Mouse (Mus musculus): ENCODE results near the gene Ptprt. TPM values are rescaled to one million over a fixed set of nuclear protein-coding genes. Genes with fewer than 3 reads are reported as not detected.

The Ptprt gene
- polyA plus RNA-seq, 1 experiment from 2014 or later = 2.4 TPM

DNA sequence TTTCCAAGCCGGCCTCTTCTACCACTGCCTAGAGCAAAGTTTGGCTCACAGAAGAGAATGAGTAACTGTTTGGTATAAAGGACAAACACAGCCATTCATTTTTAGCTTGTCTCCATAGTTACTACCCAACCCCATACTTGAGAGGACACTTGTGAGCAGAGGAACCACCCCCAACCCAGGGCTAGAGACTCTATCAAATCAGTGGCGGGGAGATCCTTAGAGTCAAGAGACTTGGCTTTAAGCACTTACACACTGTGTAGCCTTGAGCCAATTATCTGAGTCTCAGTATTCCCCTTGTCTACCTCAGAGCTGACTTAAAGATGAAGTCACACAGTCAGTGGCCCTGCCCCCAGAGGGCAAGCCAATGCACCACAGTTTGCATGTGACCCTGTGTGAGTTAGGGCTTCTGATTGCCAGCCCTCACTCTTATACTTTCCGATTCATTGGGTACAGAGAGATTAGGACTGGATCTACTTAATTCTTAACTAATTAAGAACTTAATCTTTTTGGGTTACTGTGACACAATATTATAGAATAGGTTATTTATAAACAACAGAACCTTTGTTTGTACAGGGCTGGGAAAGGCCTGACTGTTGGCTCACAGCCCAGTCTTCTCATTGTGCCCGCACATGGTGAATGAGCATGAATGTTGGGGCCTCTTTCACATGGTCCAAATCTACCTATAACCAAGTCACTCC lies 529.2 kb downstream of the Ptprt start:
- ATAC-seq (ENCODE audit: insufficient number of reproducible peaks, low FRiP score, low TSS enrichment, low read depth) = no peak

DNA sequence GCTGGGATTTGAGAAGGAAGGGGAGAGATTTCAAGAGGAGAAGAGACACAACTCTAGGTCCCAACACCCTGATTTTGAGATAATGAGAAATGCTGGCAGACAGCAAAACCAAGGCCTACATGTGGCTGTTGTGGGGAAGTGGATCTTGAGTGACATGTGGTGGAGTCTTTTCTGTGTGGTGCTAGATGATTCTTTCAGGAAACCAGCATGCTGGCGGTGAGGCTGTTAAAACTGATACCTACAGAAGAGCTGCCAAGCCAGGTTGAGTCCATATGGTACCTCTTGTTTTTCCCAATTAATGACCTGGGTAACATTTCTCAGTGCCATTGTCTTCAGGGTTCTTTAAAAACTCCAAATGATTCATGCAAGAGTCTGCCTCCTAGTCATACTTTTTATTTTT lies 531.1 kb downstream of the Ptprt start:
- DNase-seq (ENCODE audit: low spot score) (no peak), ATAC-seq (ENCODE audit: insufficient number of reproducible peaks, low FRiP score, low TSS enrichment, low read depth) (no peak)
- no peak overlapping the region for H3K4me3 ChIP-seq (ENCODE audit: low read depth, low read length)
- no peaks in the 10 kb centered on the region for H3K4me1 ChIP-seq (ENCODE audit: control insufficient read depth, insufficient read depth, low read length)
- no peaks in the 10 kb centered on the region for H3K9me3 ChIP-seq (ENCODE audit: control insufficient read depth, low read length)
- H3K36me3 ChIP-seq (ENCODE audit: control insufficient read depth, insufficient read depth, low read length) = no peaks in the 10 kb centered on the region
- H3K27ac ChIP-seq (replicated peaks; ENCODE audit: low read depth, low read length) = no peak overlapping the region
- H3K4me2 ChIP-seq (ENCODE audit: low read depth, severe bottlenecking) = no peak overlapping the region
- H3K9ac ChIP-seq (ENCODE audit: low read length) = no peak overlapping the region
- no peaks in the 10 kb centered on the region for H3K27me3 ChIP-seq (ENCODE audit: control insufficient read depth, insufficient read depth, low read length)
- WGBS = 100% methylated on average over 1 of the region's 1 CpGs

More for the DNA sequence above, 529.2 kb downstream of the Ptprt start:
- Histone ChIP-seq H3K36me3 (ENCODE audit: control insufficient read depth, insufficient read depth, low read length) (no peaks in the 10 kb centered on the region), H3K4me1 (ENCODE audit: control insufficient read depth, insufficient read depth, low read length) (no peaks in the 10 kb centered on the region), H3K9me3 (ENCODE audit: control insufficient read depth, low read length) (no peaks in the 10 kb centered on the region), H3K4me2 (ENCODE audit: low read depth, severe bottlenecking) (no peak overlapping the region), H3K27me3 (ENCODE audit: control insufficient read depth, insufficient read depth, low read length) (no peaks in the 10 kb centered on the region), H3K9ac (ENCODE audit: low read length) (no peak overlapping the region), H3K27ac (replicated peaks; ENCODE audit: low read depth, low read length) (no peak overlapping the region), H3K4me3 (ENCODE audit: low read depth, low read length) (no peak overlapping the region)
- DNase-seq (ENCODE audit: low spot score) = no peak
- WGBS = 90% methylated on average over 4 of the region's 4 CpGs

DNA sequence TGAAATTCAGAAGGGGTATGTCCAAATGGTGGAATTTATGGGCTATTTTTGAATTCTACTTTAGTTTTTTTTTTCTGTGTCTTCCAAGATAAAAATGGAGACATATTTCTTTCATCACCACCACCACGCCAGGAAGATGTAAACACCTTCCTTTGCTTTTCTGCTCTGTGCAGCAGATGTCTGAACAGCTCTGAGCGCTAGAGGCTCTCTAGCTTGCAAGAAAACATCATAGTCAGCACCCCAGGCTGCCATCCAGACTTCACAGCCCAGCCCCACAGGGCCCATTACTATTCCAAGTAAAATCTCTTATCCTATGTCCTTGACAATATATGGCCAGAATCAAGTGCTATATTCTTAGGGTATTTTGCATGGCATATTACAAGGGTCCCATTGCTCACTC lies 542.9 kb downstream of the Ptprt start:
- 81% methylated on average over 2 of the region's 2 CpGs for WGBS
- Histone ChIP-seq H3K4me3 (ENCODE audit: low read depth, low read length) (no peak overlapping the region), H3K4me2 (ENCODE audit: low read depth, severe bottlenecking) (no peak overlapping the region), H3K4me1 (ENCODE audit: control insufficient read depth, insufficient read depth, low read length) (no peaks in the 10 kb centered on the region), H3K9ac (ENCODE audit: low read length) (no peak overlapping the region), H3K27ac (replicated peaks; ENCODE audit: low read depth, low read length) (no peak overlapping the region), H3K9me3 (ENCODE audit: control insufficient read depth, low read length) (no peaks in the 10 kb centered on the region), H3K27me3 (ENCODE audit: control insufficient read depth, insufficient read depth, low read length) (no peaks in the 10 kb centered on the region), H3K36me3 (ENCODE audit: control insufficient read depth, insufficient read depth, low read length) (no peaks in the 10 kb centered on the region)
- DNase-seq (ENCODE audit: low spot score) (no peak), ATAC-seq (ENCODE audit: insufficient number of reproducible peaks, low FRiP score, low TSS enrichment, low read depth) (no peak)

DNA sequence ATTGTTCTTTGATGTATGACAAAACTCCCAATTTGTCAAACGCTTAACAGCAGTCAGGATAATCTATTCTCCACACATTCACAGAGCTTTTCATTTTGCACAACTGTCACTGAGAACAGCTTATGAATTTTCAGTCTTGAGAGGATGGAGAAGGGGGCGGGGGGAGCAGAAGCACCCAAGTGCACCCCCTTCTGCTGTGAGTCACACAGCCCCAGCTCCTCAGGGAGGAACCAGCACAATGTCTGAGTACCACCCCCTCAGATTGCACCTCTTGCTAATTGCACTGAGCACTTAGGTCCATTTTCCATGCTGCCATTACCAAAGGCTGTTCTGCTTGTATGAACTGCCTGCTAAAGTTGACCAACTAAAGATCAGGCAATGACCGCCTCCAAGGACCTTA lies 578.6 kb downstream of the Ptprt start:
- WGBS = 89% methylated on average over 3 of the region's 3 CpGs
- Histone ChIP-seq H3K4me3 (ENCODE audit: low read depth, low read length) (no peak overlapping the region), H3K27ac (replicated peaks; ENCODE audit: low read depth, low read length) (no peak overlapping the region), H3K9ac (ENCODE audit: low read length) (no peak overlapping the region), H3K4me2 (ENCODE audit: low read depth, severe bottlenecking) (no peak overlapping the region), H3K9me3 (ENCODE audit: control insufficient read depth, low read length) (no peaks in the 10 kb centered on the region), H3K36me3 (ENCODE audit: control insufficient read depth, insufficient read depth, low read length) (no peaks in the 10 kb centered on the region), H3K4me1 (ENCODE audit: control insufficient read depth, insufficient read depth, low read length) (no peaks in the 10 kb centered on the region), H3K27me3 (ENCODE audit: control insufficient read depth, insufficient read depth, low read length) (no peaks in the 10 kb centered on the region)
- no peak for ATAC-seq (ENCODE audit: insufficient number of reproducible peaks, low FRiP score, low TSS enrichment, low read depth)
- DNase-seq (ENCODE audit: low spot score) = no peak

DNA sequence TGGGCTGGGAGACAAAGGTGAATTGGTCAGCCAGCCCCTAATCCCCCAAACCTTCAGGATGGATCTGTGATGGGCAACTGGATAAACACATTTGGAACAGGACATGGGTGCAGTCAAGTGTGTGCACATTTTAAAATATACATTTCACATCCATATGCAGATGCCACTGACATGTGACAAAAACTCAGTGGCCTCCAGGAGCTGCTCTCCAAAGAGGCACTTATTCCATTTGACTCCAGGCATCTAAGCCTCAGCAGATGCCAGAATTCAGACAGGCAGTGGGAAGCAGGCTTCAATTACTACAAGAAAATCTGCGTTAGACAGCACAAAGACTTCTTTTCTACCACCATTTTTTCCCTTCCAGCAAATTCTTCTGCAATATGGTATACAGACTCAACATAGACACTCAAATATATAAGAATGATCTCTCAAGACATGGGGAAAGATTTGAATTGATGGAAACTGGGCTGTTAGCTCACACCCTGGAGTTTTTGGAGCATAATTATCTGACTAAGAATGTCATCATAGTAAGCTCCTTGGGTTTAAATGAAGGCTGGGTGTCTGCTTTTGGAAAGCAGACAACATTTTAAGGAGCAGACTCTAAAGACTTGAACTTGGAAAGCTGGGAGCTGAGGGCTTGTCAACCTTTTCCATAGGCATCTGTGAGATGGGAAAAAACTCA lies 580.1 kb downstream of the Ptprt start:
- WGBS = 86% methylated on average over 1 of the region's 1 CpGs

DNA sequence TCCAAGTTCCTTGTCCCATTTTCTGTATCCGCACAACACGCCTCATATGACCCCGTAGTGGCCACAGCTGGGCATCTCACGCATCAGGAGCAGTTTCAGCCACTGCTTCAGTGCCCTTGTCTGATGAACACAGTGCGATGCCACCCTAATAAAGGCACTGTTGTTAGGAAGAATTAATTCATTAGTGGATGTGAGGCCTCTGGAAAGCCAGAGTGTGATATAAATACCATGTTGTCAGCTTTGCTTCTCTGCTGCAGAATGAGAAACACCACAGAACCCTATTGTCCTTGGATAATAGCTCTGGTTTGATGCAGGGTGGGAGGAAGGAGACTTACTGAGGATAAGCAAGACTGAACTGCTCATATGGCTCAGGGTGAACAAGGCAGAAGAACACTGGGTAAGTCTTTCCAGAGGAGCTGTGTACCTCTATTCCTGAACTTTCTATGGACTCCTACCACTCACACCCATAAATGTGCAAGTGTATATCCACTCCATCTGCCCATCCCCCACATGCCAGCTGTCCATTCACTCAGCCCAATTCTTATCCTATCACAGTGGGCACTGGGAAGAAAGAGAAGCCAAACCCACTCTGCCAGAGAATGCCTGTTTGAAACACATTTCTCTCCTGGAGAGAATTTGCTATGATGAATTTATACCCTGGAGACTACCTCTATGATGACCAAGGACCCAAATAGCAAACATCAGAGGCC lies 582.2 kb downstream of the Ptprt start:
- H3K4me2 ChIP-seq (ENCODE audit: low read depth, severe bottlenecking) = no peak overlapping the region
- H3K27me3 ChIP-seq (ENCODE audit: control insufficient read depth, insufficient read depth, low read length) = no peaks in the 10 kb centered on the region
- H3K27ac ChIP-seq (replicated peaks; ENCODE audit: low read depth, low read length) = no peak overlapping the region
- ATAC-seq (ENCODE audit: insufficient number of reproducible peaks, low FRiP score, low TSS enrichment, low read depth) = no peak
- no peak for DNase-seq (ENCODE audit: low spot score)
- no peaks in the 10 kb centered on the region for H3K4me1 ChIP-seq (ENCODE audit: control insufficient read depth, insufficient read depth, low read length)
- H3K4me3 ChIP-seq (ENCODE audit: low read depth, low read length) = no peak overlapping the region
- WGBS = 90% methylated on average over 5 of the region's 5 CpGs
- no peaks in the 10 kb centered on the region for H3K9me3 ChIP-seq (ENCODE audit: control insufficient read depth, low read length)
- H3K36me3 ChIP-seq (ENCODE audit: control insufficient read depth, insufficient read depth, low read length) = no peaks in the 10 kb centered on the region
- no peak overlapping the region for H3K9ac ChIP-seq (ENCODE audit: low read length)

More for the DNA sequence above, 580.1 kb downstream of the Ptprt start:
- Histone ChIP-seq H3K27me3 (ENCODE audit: control insufficient read depth, insufficient read depth, low read length) (no peaks in the 10 kb centered on the region), H3K9me3 (ENCODE audit: control insufficient read depth, low read length) (no peaks in the 10 kb centered on the region), H3K36me3 (ENCODE audit: control insufficient read depth, insufficient read depth, low read length) (no peaks in the 10 kb centered on the region), H3K9ac (ENCODE audit: low read length) (no peak overlapping the region), H3K4me1 (ENCODE audit: control insufficient read depth, insufficient read depth, low read length) (no peaks in the 10 kb centered on the region), H3K4me3 (ENCODE audit: low read depth, low read length) (no peak overlapping the region), H3K4me2 (ENCODE audit: low read depth, severe bottlenecking) (no peak overlapping the region), H3K27ac (replicated peaks; ENCODE audit: low read depth, low read length) (no peak overlapping the region)
- DNase-seq (ENCODE audit: low spot score) = no peak
- ATAC-seq (ENCODE audit: insufficient number of reproducible peaks, low FRiP score, low TSS enrichment, low read depth) = no peak

DNA sequence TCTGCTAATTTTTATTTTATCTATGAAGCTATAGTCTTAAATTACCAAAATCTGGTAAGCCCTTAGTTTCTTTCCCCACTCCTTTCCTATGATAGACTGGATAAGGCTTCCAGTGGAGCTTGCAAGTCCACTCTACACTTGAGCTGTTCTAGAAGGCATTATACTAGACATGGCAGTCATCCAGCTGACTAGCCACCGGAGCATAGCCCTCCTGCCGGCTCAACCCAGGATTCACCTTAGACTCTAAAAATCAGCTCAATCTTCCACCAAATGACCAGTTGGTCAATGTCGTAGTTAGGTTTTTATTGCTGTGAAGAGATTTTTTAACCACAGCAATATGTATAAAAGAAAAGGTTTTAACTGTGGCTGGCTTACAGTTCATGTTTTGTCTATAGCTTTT lies 608.1 kb downstream of the Ptprt start:
- H3K36me3 ChIP-seq (ENCODE audit: control insufficient read depth, insufficient read depth, low read length) = no peaks in the 10 kb centered on the region
- H3K9ac ChIP-seq (ENCODE audit: low read length) = no peak overlapping the region
- no peak overlapping the region for H3K4me3 ChIP-seq (ENCODE audit: low read depth, low read length)
- no peak for DNase-seq (ENCODE audit: low spot score)
- no peak for ATAC-seq (ENCODE audit: insufficient number of reproducible peaks, low FRiP score, low TSS enrichment, low read depth)
- no peak overlapping the region for H3K4me2 ChIP-seq (ENCODE audit: low read depth, severe bottlenecking)
- WGBS = 98% methylated on average over 3 of the region's 3 CpGs
- no peaks in the 10 kb centered on the region for H3K27me3 ChIP-seq (ENCODE audit: control insufficient read depth, insufficient read depth, low read length)
- H3K4me1 ChIP-seq (ENCODE audit: control insufficient read depth, insufficient read depth, low read length) = no peaks in the 10 kb centered on the region
- no peaks in the 10 kb centered on the region for H3K9me3 ChIP-seq (ENCODE audit: control insufficient read depth, low read length)
- no peak overlapping the region for H3K27ac ChIP-seq (replicated peaks; ENCODE audit: low read depth, low read length)

DNA sequence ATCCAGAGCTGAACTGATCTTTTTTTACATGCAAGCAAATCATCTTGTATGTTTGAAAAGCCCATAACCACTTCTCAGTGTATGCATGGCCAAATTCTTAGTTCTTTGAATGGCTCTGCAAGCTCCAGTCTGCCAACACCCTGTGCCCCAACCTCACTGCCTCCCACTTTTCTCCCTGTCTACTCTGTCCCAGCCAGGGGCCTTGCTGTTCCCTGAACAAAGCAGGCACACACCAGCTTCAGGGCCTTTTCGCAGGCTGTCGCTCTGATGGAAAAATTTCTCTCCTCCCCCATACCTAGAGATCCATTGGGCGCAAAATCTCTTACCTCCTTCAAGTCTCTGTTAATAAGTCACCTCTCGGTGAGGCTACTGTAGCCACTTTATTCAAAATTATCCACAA lies 610.7 kb downstream of the Ptprt start:
- no peaks in the 10 kb centered on the region for H3K36me3 ChIP-seq (ENCODE audit: control insufficient read depth, insufficient read depth, low read length)
- 86% methylated on average over 4 of the region's 4 CpGs for WGBS
- H3K4me1 ChIP-seq (ENCODE audit: control insufficient read depth, insufficient read depth, low read length) = no peaks in the 10 kb centered on the region
- no peak overlapping the region for H3K4me3 ChIP-seq (ENCODE audit: low read depth, low read length)
- ATAC-seq (ENCODE audit: insufficient number of reproducible peaks, low FRiP score, low TSS enrichment, low read depth) = no peak
- DNase-seq (ENCODE audit: low spot score) = no peak
- H3K27ac ChIP-seq (replicated peaks; ENCODE audit: low read depth, low read length) = no peak overlapping the region
- no peak overlapping the region for H3K9ac ChIP-seq (ENCODE audit: low read length)
- H3K9me3 ChIP-seq (ENCODE audit: control insufficient read depth, low read length) = no peaks in the 10 kb centered on the region
- H3K4me2 ChIP-seq (ENCODE audit: low read depth, severe bottlenecking) = no peak overlapping the region
- no peaks in the 10 kb centered on the region for H3K27me3 ChIP-seq (ENCODE audit: control insufficient read depth, insufficient read depth, low read length)
